Mouse (Mus musculus) CH12.LX (cell line): ENCODE measurements around the gene Gm12166. TPM values are rescaled to one million over a fixed set of nuclear protein-coding genes. Genes with fewer than 3 reads are reported as not detected.

Source experiments
- DNase-seq: peaks from one replicate; pipeline ENCODE4 v3.0.0-alpha.2; 2013; ENCODE audit errors: extremely low read depth
- H3K27ac ChIP-seq: 2 replicates; pipeline ENCODE4 v1.5.1; 2012; ENCODE audit warnings: low read depth, mild to moderate bottlenecking, control low read depth, moderate library complexity; ENCODE audit not compliant: insufficient read depth
- H3K27me3 ChIP-seq: replicated peaks from 2 replicates; pipeline ENCODE3; 2012; ENCODE audit warnings: inconsistent platforms
- H3K36me3 ChIP-seq, 2 experiments: replicated peaks in 1 of 2; 2 replicates each; pipeline versions ENCODE3 to v1.6.1; 2012; ENCODE audit warnings: inconsistent platforms in 1 of 2, low read length in 1 of 2, mild to moderate bottlenecking in 1 of 2, mixed read lengths in 1 of 2, moderate library complexity in 1 of 2; ENCODE audit not compliant: control insufficient read depth in 1 of 2, insufficient read depth in 1 of 2
- H3K4me1 ChIP-seq, 2 experiments: 2 replicates each; pipeline ENCODE4 v1.6.1; 2012; ENCODE audit warnings: inconsistent platforms in 1 of 2, moderate library complexity in 1 of 2; ENCODE audit not compliant: insufficient read depth in 2 of 2, control insufficient read depth in 1 of 2
- H3K4me2 ChIP-seq: 2 replicates; pipeline ENCODE4 v1.6.1; 2012; ENCODE audit warnings: low read depth, mild to moderate bottlenecking, control low read depth; ENCODE audit not compliant: poor library complexity, insufficient read depth, severe bottlenecking
- H3K4me3 ChIP-seq, 3 experiments: fragments of 150-350 bp in 1 of 3; sonication (generic) in 1 of 3; replicated peaks in 1 of 3; 2 replicates each; pipeline versions ENCODE3 to v1.5.1; 2011 to 2012; ENCODE audit warnings: low read depth in 2 of 3, low read length in 2 of 3, mild to moderate bottlenecking in 2 of 3, moderate library complexity in 2 of 3, control low read depth in 1 of 3, improper control_type of control experiment in 1 of 3, inconsistent platforms in 1 of 3, mixed read lengths in 1 of 3; ENCODE audit not compliant: poor library complexity in 1 of 3
- H3K79me2 ChIP-seq: replicated peaks from 2 replicates; pipeline ENCODE4 v1.6.1; 2012; ENCODE audit warnings: mild to moderate bottlenecking, moderate library complexity; ENCODE audit not compliant: control insufficient read depth, poor library complexity, insufficient read depth, severe bottlenecking; ENCODE audit errors: extremely low read depth
- H3K9ac ChIP-seq: 2 replicates; pipeline ENCODE4 v1.6.1; 2012; ENCODE audit warnings: low read depth, mild to moderate bottlenecking, control low read depth, moderate library complexity; ENCODE audit not compliant: insufficient read depth
- H3K9me3 ChIP-seq: replicated peaks from 2 replicates; pipeline ENCODE3; 2012; ENCODE audit warnings: low read length, inconsistent platforms, mixed read lengths
- BHLHE40 ChIP-seq: IDR thresholded peaks from 2 replicates; pipeline ENCODE4 v1.6.1; 2011; ENCODE audit warnings: mild to moderate bottlenecking, low read depth, low read length, improper control_type of control experiment
- CHD1 ChIP-seq: IDR thresholded peaks from 2 replicates; pipeline ENCODE4 v1.6.1; 2012; ENCODE audit warnings: low read depth, low read length, improper control_type of control experiment, inconsistent platforms
- CHD2 ChIP-seq: IDR thresholded peaks from 2 replicates; pipeline ENCODE4 v1.6.1; 2011; ENCODE audit warnings: low read length, improper control_type of control experiment
- CTCF ChIP-seq, 2 experiments: IDR thresholded peaks in 1 of 2; conservative IDR thresholded peaks in 1 of 2; 2 replicates each; pipeline ENCODE4 v1.5.1; 2011 to 2012; ENCODE audit warnings: low read depth in 2 of 2, low read length in 2 of 2, improper control_type of control experiment in 1 of 2, inconsistent platforms in 1 of 2, mild to moderate bottlenecking in 1 of 2, moderate library complexity in 1 of 2
- E2F4 ChIP-seq: IDR thresholded peaks from 2 replicates; pipeline ENCODE4 v1.6.1; 2011; ENCODE audit warnings: low read depth, low read length, improper control_type of control experiment; ENCODE audit not compliant: insufficient replicate concordance
- ELF1 ChIP-seq: IDR thresholded peaks from 2 replicates; pipeline ENCODE4 v1.6.1; 2014; ENCODE audit warnings: low read depth, mild to moderate bottlenecking, inconsistent platforms, low read length, improper control_type of control experiment
- EP300 ChIP-seq: IDR thresholded peaks from 2 replicates; pipeline ENCODE4 v1.6.1; 2011; ENCODE audit warnings: low read length, improper control_type of control experiment
- ETS1 ChIP-seq: conservative IDR thresholded peaks from 2 replicates; pipeline ENCODE4 v1.6.1; 2012; ENCODE audit warnings: low read depth, mild to moderate bottlenecking, inconsistent platforms, low read length, improper control_type of control experiment, moderate library complexity
- GABPA ChIP-seq: IDR thresholded peaks from 2 replicates; pipeline ENCODE4 v1.6.1; 2012; ENCODE audit warnings: low read depth, low read length, improper control_type of control experiment, inconsistent platforms; ENCODE audit not compliant: insufficient replicate concordance
- HCFC1 ChIP-seq: IDR thresholded peaks from 2 replicates; pipeline ENCODE4 v1.6.1; 2012; ENCODE audit warnings: low read depth, mild to moderate bottlenecking, inconsistent platforms, low read length, improper control_type of control experiment
- IRF4 ChIP-seq: IDR thresholded peaks from 2 replicates; pipeline ENCODE4 v1.6.1; 2014; ENCODE audit warnings: low read depth, mild to moderate bottlenecking, inconsistent platforms, low read length, improper control_type of control experiment
- JUN ChIP-seq: IDR thresholded peaks from 2 replicates; pipeline ENCODE4 v1.6.1; 2011; ENCODE audit warnings: low read depth, mild to moderate bottlenecking, low read length, improper control_type of control experiment, moderate library complexity; ENCODE audit not compliant: insufficient read depth
- JUND ChIP-seq: conservative IDR thresholded peaks from 2 replicates; pipeline ENCODE4 v1.6.1; 2011; ENCODE audit warnings: low read depth, low read length, improper control_type of control experiment
- KAT2A ChIP-seq: IDR thresholded peaks from 2 replicates; pipeline ENCODE4 v1.6.1; 2012; ENCODE audit warnings: low read length, improper control_type of control experiment, inconsistent platforms; ENCODE audit not compliant: insufficient replicate concordance
- MAFK ChIP-seq: IDR thresholded peaks from 2 replicates; pipeline ENCODE4 v1.6.1; 2011; ENCODE audit warnings: low read length, improper control_type of control experiment; ENCODE audit not compliant: insufficient replicate concordance
- MAX ChIP-seq: IDR thresholded peaks from 2 replicates; pipeline ENCODE4 v1.6.1; 2011; ENCODE audit warnings: low read length, improper control_type of control experiment
- MAZ ChIP-seq: IDR thresholded peaks from 2 replicates; pipeline ENCODE4 v1.6.1; 2012; ENCODE audit warnings: low read depth, mild to moderate bottlenecking, inconsistent platforms, low read length, improper control_type of control experiment, moderate library complexity
- MEF2A ChIP-seq: IDR thresholded peaks from 2 replicates; pipeline ENCODE4 v1.6.1; 2014; ENCODE audit warnings: low read depth, mild to moderate bottlenecking, inconsistent platforms, low read length, improper control_type of control experiment, borderline replicate concordance
- MXI1 ChIP-seq: IDR thresholded peaks from 2 replicates; pipeline ENCODE4 v1.6.1; 2011; ENCODE audit warnings: mild to moderate bottlenecking, low read depth, low read length, improper control_type of control experiment
- MYC ChIP-seq: IDR thresholded peaks from 2 replicates; pipeline ENCODE4 v1.6.1; 2011; ENCODE audit warnings: low read depth, mild to moderate bottlenecking, improper control_type of control experiment, low read length
- NELFE ChIP-seq: IDR thresholded peaks from 2 replicates; pipeline ENCODE4 v1.6.1; 2011; ENCODE audit warnings: low read depth, low read length, improper control_type of control experiment
- NRF1 ChIP-seq: IDR thresholded peaks from 2 replicates; pipeline ENCODE4 v1.6.1; 2014; ENCODE audit warnings: low read depth, mild to moderate bottlenecking, inconsistent platforms, low read length, improper control_type of control experiment, moderate library complexity
- PAX5 ChIP-seq: IDR thresholded peaks from 2 replicates; pipeline ENCODE4 v1.6.1; 2012; ENCODE audit warnings: low read length, inconsistent platforms, mixed read lengths
- POLR2A ChIP-seq: IDR thresholded peaks from 2 replicates; pipeline ENCODE4 v1.6.1; 2011; ENCODE audit warnings: low read depth, mild to moderate bottlenecking, improper control_type of control experiment, low read length
- POLR2AphosphoS2 ChIP-seq: IDR thresholded peaks from 2 replicates; pipeline ENCODE4 v1.6.1; 2011; ENCODE audit warnings: low read depth, low read length, improper control_type of control experiment
- RAD21 ChIP-seq: IDR thresholded peaks from 2 replicates; pipeline ENCODE4 v1.6.1; 2011; ENCODE audit warnings: low read depth, mild to moderate bottlenecking, low read length, improper control_type of control experiment, moderate library complexity
- RCOR1 ChIP-seq: conservative IDR thresholded peaks from 2 replicates; pipeline ENCODE4 v1.6.1; 2012; ENCODE audit warnings: low read depth, mild to moderate bottlenecking, inconsistent platforms, low read length, improper control_type of control experiment
- SIN3A ChIP-seq: IDR thresholded peaks from 2 replicates; pipeline ENCODE4 v1.6.1; 2012; ENCODE audit warnings: low read length, improper control_type of control experiment, inconsistent platforms
- SMC3 ChIP-seq: IDR thresholded peaks from 2 replicates; pipeline ENCODE4 v1.6.1; 2011; ENCODE audit warnings: low read depth, low read length, improper control_type of control experiment
- TBP ChIP-seq: conservative IDR thresholded peaks from 2 replicates; pipeline ENCODE4 v1.6.1; 2011; ENCODE audit warnings: low read depth, low read length, improper control_type of control experiment
- TCF12 ChIP-seq: IDR thresholded peaks from 2 replicates; pipeline ENCODE4 v1.6.1; 2014; ENCODE audit warnings: low read depth, mild to moderate bottlenecking, inconsistent platforms, low read length, improper control_type of control experiment
- UBTF ChIP-seq: IDR thresholded peaks from 2 replicates; pipeline ENCODE4 v1.6.1; 2012; ENCODE audit warnings: low read depth, mild to moderate bottlenecking, inconsistent platforms, low read length, improper control_type of control experiment, moderate library complexity
- USF1 ChIP-seq: IDR thresholded peaks from 2 replicates; pipeline ENCODE4 v1.6.1; 2014; ENCODE audit warnings: low read depth, mild to moderate bottlenecking, inconsistent platforms, low read length, improper control_type of control experiment
- USF2 ChIP-seq: conservative IDR thresholded peaks from 2 replicates; pipeline ENCODE4 v1.6.1; 2011; ENCODE audit warnings: low read depth, low read length, improper control_type of control experiment
- ZC3H11A ChIP-seq: IDR thresholded peaks from 2 replicates; pipeline ENCODE4 v1.6.1; 2012; ENCODE audit warnings: low read depth, mild to moderate bottlenecking, inconsistent platforms, low read length, improper control_type of control experiment
- ZKSCAN1 ChIP-seq: IDR thresholded peaks from 2 replicates; pipeline ENCODE4 v1.6.1; 2012; ENCODE audit warnings: low read depth, inconsistent platforms, low read length, improper control_type of control experiment, borderline replicate concordance
- ZMIZ1 ChIP-seq: IDR thresholded peaks from 2 replicates; pipeline ENCODE4 v1.6.1; 2012; ENCODE audit warnings: low read depth, mild to moderate bottlenecking, inconsistent platforms, low read length, improper control_type of control experiment
- ZNF384 ChIP-seq: IDR thresholded peaks from 2 replicates; pipeline ENCODE4 v1.6.1; 2012; ENCODE audit warnings: low read depth, low read length, improper control_type of control experiment, inconsistent platforms
- dilution Hi-C: fragments of 300-500 bp; cut with MboI; formaldehyde crosslinking; loops from 2 replicates; pipeline ENCODE4 v1.14.3; 2020; ENCODE audit warnings: low sequenced_read_pairs; ENCODE audit not compliant: extremely low pct_unique_long_range_greater_than_20kb, extremely low pct_ligation_motif_present
- in situ Hi-C: fragments of 300-500 bp; cut with MboI; formaldehyde crosslinking; loops from 3 replicates; pipeline ENCODE4 v1.14.3; 2019; ENCODE audit warnings: low sequenced_read_pairs, low pct_ligation_motif_present, low pct_unique_long_range_greater_than_20kb, mixed read lengths
- polyA plus RNA-seq: library from polyadenylated mRNA; unstranded; fragments of >175 nt; gene quantifications from 2 replicates; pipeline ENCODE4 v1.2.1, GENCODE M21; 2012; ENCODE audit warnings: low read depth; ENCODE audit not compliant: insufficient read length
- total RNA-seq, 2 experiments: library from RNA; depleted of rRNA; stranded (reverse); fragments of 300-350 nt in 1 of 2; fragments of >200 nt in 1 of 2; gene quantifications; 2 replicates each; pipeline ENCODE4 v1.2.3; 2012 to 2014

The Gm12166 gene
- total and polyA plus RNA-seq, 3 experiments: 2.3 to 19.0 (median 2.9) TPM

- dilution Hi-C loops (no loop called here), in situ Hi-C loops (no loop called here)
- Histone ChIP-seq H3K9me3 (peaks cover 5% of the 10 kb centered on the region), H3K27me3 (no peaks in the 10 kb centered on the region), H3K4me2 (no peak overlapping the region), H3K79me2 (no peaks in the 10 kb centered on the region), H3K36me3 (no peaks in the 10 kb centered on the region), H3K27ac (no peak overlapping the region), H3K9ac (no peak overlapping the region), H3K4me3 (no peak overlapping the region), H3K4me1 (peaks cover 0 to 21% of the 10 kb centered on the region in 2 experiments; a peak in 3 of 4 replicates)
- no peak for TF ChIP-seq KAT2A
- no peak for TF ChIP-seq USF2
- peak; percentile 52; the same call in 1 of the 2 replicates for TF ChIP-seq JUND
- no peak for TF ChIP-seq ELF1
- no peak for TF ChIP-seq MAZ
- no peak for TF ChIP-seq UBTF
- TF ChIP-seq MAX: no peak
- TF ChIP-seq ZKSCAN1: no peak
- no peak for TF ChIP-seq ZC3H11A
- TF ChIP-seq NELFE: no peak
- no peak for TF ChIP-seq ZMIZ1
- no peak for TF ChIP-seq NRF1
- peak; percentile 58 for TF ChIP-seq EP300
- TF ChIP-seq SIN3A: 0 out of 2 replicates have a peak, but pooled peaks have one; percentile 34
- no peak for TF ChIP-seq E2F4
- no peak for TF ChIP-seq SMC3
- no peak for TF ChIP-seq POLR2A
- 0 out of 2 replicates have a peak, but pooled peaks have one; percentile 22 for TF ChIP-seq TCF12
- TF ChIP-seq ZNF384: peak; percentile 80
- TF ChIP-seq MYC: no peak
- no peak for TF ChIP-seq GABPA
- TF ChIP-seq RAD21: no peak
- TF ChIP-seq CHD2: no peak
- peak; percentile 81 for TF ChIP-seq IRF4
- no peak for TF ChIP-seq HCFC1
- TF ChIP-seq USF1: no peak
- peak; percentile 56 for TF ChIP-seq ETS1
- TF ChIP-seq RCOR1: 0 out of 2 replicates have a peak, but pooled peaks have one; percentile 49
- no peak for TF ChIP-seq JUN
- no peak for TF ChIP-seq POLR2AphosphoS2
- TF ChIP-seq MXI1: peak; percentile 32; the same call in 1 of the 2 replicates
- peak; percentile 64; the same call in 1 of the 2 replicates for TF ChIP-seq MEF2A
- no peak for TF ChIP-seq CHD1
- TF ChIP-seq CTCF (conservative IDR thresholded peaks at IDR 0.05 in 1 of 2, IDR thresholded peaks at IDR 0.05 in 1 of 2; ENCODE audit: low read depth in 2 of 2, low read length in 2 of 2): no peak
- peak; percentile 78 for TF ChIP-seq BHLHE40
- TF ChIP-seq PAX5: no peak
- no peak for TF ChIP-seq MAFK
- TF ChIP-seq TBP: no peak
- peak; percentile 41 for DNase-seq
Observed at GRCm38 (mm10) chr11:46073850-46074688, 21.9 kb upstream of the Gm12166 start.
